Mouse (Mus musculus) cerebellum, adult 2 months (tissue): Measurements from ENCODE around the gene Mfap4.

Experiments
- CTCF ChIP-seq: fragments of 200-500 bp; IDR thresholded peaks from 2 replicates; pipeline ENCODE4 v1.5.1; 2011; ENCODE audit warnings: low read depth, mild to moderate bottlenecking, control low read depth, low read length, moderate library complexity, borderline replicate concordance; ENCODE audit not compliant: insufficient read depth
- POLR2A ChIP-seq: fragments of 200-500 bp; IDR thresholded peaks from 2 replicates; pipeline ENCODE4 v1.6.1; 2011; ENCODE audit warnings: low read length, control low read depth, borderline replicate concordance; ENCODE audit not compliant: insufficient read depth

- no peak for TF ChIP-seq CTCF
- TF ChIP-seq POLR2A: no peak
Observed at GRCm38 (mm10) chr11:61469317-61469917, 15.8 kb upstream of the Mfap4 start.
